Mouse (Mus musculus) right cerebral cortex, postnatal 14 days (tissue): Measurements from ENCODE around the gene Slco6d1.
"Not testable (repeated sequence)": the region's sequence is repeated elsewhere in the genome, so short reads cannot be mapped to it uniquely, and the experiment has no call there.

ENCODE experiments used
- DNase-seq: peaks from one replicate; pipeline ENCODE4 v3.0.0; 2022

Gene Slco6d1

GRCm38 (mm10) chr1:98420824-98421223, at the start of gene Slco6d1:
Gene Slco6d1, plus strand, starts transcription at chr1:98421124.
- DNase-seq, result no peak

GRCm38 (mm10) chr1:98392001-98392400, 28.9 kb upstream of the Slco6d1 start:
- no peak for DNase-seq

GRCm38 (mm10) chr1:98447929-98448328, 27.0 kb downstream of the Slco6d1 start:
- no peak for DNase-seq

- not testable (repeated sequence) for DNase-seq
Observed at GRCm38 (mm10) chr1:98459224-98459623, 38.3 kb downstream of the Slco6d1 start.

GRCm38 (mm10) chr1:98476381-98476780, 55.5 kb downstream of the Slco6d1 start:
- DNase-seq, result not testable (repeated sequence)

- no peak for DNase-seq
Observed at GRCm38 (mm10) chr1:98479243-98479642, 58.3 kb downstream of the Slco6d1 start.

GRCm38 (mm10) chr1:98505982-98506381, 85.1 kb downstream of the Slco6d1 start:
- DNase-seq, result no peak

GRCm38 (mm10) chr1:98522977-98523376, 102.1 kb downstream of the Slco6d1 start:
- DNase-seq, result no peak

- DNase-seq, result no peak
Observed at GRCm38 (mm10) chr1:98523537-98523936, 102.6 kb downstream of the Slco6d1 start.

- not testable (repeated sequence) for DNase-seq
Observed at GRCm38 (mm10) chr1:98528368-98528767, 107.4 kb downstream of the Slco6d1 start.

- no peak for DNase-seq
Observed at GRCm38 (mm10) chr1:98545372-98545771, 124.4 kb downstream of the Slco6d1 start.

- no peak for DNase-seq
Observed at GRCm38 (mm10) chr1:98554388-98554787, 133.5 kb downstream of the Slco6d1 start.

GRCm38 (mm10) chr1:98565701-98566100, 144.8 kb downstream of the Slco6d1 start:
- no peak for DNase-seq
